Mouse (Mus musculus) spleen, postnatal 10 days (tissue): ENCODE data around the gene Tspan7.
A peak's percentile ranks its signal among the peaks of the same experiment; 100 is the strongest.

Source experiments
- DNase-seq, 2 experiments: peaks; one replicate each; pipeline ENCODE4 v3.0.0; 2021 to 2022; ENCODE audit warnings: low spot score in 2 of 2

Tspan7 gene

DNA sequence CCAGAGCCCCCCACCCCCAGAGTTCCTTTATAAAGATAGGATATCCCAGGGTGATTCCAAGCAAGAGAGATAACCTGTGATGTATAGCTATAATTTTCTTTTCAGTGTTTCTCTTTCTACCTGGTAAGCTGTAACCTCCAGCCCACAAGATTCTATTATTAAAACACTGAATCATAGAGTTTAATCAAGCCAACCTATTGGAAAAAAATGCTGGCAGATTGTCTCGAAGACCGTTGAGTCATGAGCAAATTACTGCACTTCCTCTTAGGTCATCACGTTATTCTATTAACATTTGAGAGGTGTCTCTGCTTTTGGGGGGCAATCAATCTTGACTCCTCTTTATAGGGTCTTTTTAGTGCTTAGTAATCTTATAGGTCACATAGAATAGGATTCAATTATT, 61.9 kb downstream of the Tspan7 start:
- no peak for DNase-seq

DNA sequence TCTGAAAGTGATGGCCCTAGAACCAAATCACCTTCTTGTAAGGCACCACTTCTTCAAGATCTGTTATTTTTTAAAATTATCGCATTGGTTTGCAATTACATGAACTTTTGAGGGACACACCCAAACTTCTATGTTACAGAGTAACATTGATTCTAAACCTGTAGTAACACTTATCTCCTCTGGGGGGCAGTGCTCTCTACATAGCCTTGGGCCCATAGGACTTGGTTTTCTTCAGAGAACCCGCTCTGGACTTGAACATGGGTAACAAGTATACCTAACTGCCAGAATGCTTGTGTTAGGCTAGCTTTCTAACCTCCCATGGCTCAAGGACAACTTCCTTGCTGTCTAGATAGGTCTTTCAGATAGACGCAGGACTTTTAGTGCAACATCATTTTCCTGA, 64.8 kb downstream of the Tspan7 start:
- DNase-seq: no peak

DNA sequence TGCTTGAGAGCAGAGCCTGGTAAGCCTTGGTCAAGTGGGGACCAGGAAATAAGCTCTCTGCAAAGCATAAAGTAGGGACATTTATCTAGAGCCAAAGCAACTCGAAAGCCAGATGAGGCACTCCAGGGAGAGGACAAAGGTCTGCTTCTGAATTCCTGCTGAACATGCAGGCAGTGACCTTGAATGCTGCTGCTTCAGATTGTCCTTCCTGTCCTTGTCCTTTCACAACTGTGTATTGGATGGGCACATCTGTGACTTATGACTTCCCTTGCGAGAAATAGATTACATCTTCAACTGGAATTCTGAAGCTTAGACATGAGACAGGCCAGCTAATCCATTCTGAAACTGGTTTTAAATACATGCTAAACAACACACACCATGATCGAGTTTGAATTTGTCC, 71.9 kb downstream of the Tspan7 start:
- DNase-seq: no peak

DNA sequence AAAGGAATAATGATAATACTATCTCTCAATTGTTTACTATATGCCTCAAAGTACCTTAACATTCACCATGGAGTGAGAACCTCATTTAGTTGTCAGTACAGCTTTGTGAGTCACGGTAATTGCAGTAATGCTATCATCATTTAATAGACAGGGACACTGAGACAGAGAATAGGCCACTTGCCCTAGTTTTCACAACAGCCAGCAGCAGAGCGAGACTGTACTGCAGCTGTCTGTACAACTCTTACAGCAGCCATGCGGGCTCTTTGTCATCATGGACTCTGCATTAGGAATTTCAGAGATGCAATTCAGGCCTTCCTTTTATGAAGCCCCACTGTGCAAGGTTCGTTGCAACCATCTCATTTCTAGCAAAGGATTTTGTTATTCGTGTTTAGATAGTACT, 72.6 kb downstream of the Tspan7 start:
- DNase-seq: no peak

DNA sequence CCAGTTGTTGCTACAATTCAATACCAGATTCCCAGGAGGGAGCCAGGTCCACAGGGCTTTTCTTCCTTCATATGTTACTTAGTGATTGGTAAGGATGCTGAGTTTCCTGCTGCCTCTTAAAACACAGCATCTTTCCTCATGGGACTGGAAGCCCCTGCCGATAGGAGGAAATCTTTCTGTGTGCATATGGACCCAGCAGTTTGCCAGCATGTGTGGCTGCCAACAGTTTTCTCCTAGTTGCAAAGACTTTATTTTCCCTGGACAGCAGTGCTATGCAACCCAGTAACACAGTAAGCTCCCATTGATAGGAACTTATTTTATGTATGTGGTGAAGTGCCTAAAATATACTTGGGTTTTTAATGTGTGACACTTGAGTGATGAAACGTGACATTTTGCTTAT, 73.7 kb downstream of the Tspan7 start:
- no peak for DNase-seq

DNA sequence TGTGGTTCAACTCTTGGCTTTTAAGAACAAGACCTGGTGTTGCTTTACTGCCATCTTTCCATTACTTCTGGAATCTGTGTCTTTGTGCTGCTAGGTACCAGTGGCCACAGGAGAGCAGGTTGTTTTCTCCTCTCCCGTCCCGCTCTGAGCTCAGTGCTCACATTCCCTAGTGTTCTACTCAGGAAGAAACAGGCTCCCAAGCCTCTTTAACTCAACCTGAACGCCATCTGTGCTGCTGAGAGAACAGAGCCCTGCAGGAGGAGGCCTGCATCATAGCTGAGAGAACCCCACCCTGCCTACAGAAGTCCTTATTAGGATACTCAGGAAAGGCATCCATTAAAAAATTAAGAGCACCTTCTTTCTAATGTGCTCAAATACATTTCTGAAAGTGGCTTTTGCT, 80.9 kb downstream of the Tspan7 start:
- DNase-seq: no peak

DNA sequence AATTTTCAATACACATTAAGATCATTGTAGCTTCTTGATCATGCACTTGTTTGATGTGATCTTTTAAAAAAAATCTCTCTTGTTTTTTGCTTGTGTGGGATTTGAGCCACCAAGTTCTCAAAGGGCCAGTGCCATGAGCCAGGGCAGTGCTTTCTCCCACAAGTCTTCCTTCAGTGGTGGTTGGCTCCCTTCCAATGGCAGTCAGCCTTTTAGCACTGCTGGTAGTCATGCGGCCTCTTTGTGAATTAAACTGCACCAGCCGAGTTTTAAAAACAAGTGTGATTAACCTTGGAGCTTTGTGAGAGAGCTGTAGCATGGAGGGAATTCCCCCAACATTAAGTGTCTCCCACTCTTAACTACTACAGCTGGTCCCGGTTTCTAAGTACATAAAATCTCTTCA, 89.6 kb downstream of the Tspan7 start:
- DNase-seq: no peak

DNA sequence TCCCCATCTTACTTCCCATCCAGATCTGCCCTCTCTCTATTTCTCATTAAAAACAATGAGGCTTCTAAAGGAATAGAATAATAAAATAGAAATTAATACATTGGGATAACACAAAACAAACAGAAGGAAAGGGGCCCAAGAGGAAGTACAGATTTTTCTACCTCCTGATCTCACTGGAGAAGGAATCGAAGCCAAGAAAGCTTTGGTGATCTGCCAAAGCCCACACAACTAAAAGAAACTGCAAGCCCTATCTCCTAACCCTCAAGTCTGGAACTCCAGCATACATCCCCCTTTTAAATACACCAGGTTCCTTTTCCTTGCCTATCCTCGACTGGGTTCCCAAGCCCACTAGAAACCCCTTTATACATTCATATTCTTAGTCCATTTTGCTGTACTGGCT, 90.4 kb downstream of the Tspan7 start:
- no peak for DNase-seq

DNA sequence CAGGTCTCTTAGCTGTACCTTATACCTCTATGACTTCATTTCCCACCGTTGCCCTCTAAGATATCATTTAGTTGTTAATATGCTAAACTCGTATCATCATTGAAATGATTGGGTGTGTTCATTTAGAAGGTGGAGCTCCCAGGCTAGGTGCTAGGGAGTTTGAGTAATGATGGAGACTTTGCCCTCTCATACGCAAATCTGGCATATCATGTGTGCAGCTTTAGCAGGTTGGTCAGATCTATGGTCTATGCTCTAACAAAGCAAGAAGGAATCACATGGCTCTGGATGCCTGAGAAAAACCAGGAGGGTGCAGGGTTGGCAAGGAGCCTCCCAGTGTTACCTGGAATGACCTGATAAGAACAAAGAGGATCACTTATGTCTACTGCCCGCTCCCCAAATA, 91.4 kb downstream of the Tspan7 start:
- no peak for DNase-seq

DNA sequence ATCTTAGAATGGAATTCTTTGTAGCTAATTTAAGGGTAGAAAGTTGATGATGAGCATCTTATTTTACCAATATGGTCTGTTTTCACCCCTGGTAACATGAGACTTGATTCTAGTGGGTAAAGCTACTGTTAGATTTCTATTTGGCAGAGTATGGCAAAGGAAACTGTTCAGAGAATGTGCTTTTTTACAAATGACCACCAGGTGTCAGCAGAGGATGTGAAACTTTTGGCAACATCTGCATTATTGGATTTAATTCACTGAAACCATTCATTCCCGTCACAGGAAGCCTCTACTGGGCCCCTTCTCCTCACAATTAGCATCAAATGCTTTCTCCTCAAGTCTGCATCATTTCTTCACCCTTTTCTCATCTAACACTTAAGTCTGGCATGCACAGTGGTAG, 92.4 kb downstream of the Tspan7 start:
- no peak for DNase-seq

DNA sequence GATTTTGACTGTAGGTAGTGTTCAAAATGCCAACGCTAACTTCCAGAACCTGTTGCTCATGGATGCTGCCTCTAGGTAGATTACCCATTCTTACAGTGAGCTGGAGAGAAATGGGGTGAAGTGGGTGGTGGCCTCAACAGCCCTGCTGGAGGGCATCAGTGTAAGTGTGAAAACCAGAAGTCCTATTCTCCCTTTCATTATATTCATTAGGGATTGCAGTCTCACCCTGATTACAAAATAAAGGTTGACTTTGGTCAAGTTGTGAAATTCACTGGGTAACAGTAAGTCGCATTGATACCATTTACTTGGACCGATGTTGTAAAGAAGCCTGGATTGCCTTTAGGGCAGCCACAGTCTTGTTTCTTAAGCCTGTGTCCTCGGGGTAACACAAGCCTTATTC, 97.8 kb downstream of the Tspan7 start:
- no peak for DNase-seq

DNA sequence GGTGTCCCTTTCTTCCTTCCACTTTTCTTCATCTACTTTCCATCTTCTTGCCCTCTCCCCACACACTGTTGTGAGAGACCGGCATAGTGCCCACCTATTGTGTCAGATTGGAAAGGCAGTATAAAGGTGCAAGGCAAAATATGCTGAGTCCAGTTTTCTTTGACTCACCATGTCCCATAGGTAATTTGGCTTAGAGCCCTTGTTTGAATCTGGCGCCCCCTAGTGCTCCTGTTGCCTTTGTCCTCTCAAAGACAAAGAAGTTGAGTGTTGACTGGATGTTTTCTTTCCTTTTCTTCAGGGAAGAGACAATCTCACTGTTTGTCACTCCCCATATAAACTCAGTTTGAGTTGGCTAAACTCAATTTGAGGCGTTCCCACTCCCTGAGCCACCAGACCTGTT, 107.3 kb downstream of the Tspan7 start:
- peak in 1 of 2 experiments; percentile 28 for DNase-seq

DNA sequence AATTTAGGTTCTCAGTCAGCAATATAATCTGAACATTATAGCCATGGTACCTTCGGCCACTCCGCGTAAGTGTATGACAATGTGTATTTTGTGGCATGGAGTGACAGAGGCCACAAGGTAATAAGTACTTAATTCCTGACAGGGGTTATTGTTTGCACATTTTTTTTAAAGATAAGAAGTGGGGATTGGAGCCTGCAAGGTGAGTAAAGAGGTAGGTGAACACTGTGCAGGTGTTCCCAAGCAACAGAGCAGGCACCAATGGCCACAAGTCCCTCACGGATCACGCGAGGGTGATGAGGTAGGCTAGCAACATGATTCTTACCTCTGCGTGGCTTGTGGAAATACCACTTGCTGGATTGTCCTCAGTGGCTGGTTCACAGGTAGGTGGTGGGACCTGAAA, 108.6 kb downstream of the Tspan7 start:
- DNase-seq: no peak

DNA sequence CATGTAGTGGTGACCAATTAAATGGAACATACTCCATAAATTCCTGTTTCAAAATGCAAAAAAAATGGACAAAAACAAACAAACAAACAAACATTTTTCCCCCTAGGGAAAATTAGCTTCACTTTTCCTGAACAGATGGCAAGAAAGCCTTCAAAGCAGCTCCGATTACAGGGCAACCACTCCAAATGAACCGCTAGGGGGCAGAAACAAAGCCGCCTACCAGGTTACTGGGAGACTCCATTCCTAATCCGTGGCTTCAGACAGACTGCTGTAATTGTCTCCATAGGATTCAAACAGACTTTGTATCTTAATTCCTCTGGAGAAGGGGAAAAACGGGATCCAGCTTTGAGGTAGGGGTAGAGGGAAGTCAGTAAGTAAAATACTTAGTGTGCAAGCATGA, 132.2 kb downstream of the Tspan7 start:
- peak in 1 of 2 experiments; percentile 11 for DNase-seq

DNA sequence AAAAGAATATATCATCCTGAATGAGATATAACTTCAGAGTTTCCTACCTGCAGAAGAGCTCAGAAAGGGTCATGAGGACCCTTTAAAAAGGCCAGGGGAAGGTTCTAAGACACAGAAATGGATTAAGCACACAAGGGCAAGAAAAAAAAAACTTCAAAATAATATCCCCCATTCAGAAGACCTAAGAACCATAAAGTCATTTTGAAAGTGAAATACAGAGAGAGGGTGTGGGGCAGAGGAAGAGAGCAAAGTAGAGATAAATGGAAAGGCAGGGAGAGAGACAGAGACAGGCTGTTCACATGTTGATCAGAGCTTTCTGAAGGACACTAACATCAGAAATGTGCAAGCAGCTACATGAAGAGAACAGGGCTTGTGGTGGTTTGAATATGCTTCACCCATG, 156.1 kb downstream of the Tspan7 start:
- DNase-seq: no peak
